Mouse (Mus musculus) midbrain, embryonic 12.5 days (tissue): Measurements from ENCODE around the gene Rdm1. TPM values are rescaled to one million over a fixed set of nuclear protein-coding genes. Genes with fewer than 3 reads are reported as not detected.
"Not testable (repeated sequence)": the region's sequence is repeated elsewhere in the genome, so short reads cannot be mapped to it uniquely, and the experiment has no call there.

ENCODE experiments used
- ATAC-seq: fragments of 200-750 bp; cut with Nextera tagmentation; 2 replicates; pipeline ENCODE4 v1.8.0; 2017; ENCODE audit warnings: low read depth, moderate TSS enrichment, moderate library complexity; ENCODE audit not compliant: low FRiP score
- H3K27ac ChIP-seq: fragments of 300-500 bp; sonication (generic); replicated peaks from 2 replicates; pipeline ENCODE4 v1.5.1; 2016; ENCODE audit warnings: mild to moderate bottlenecking
- H3K27me3 ChIP-seq: fragments of 300-500 bp; sonication (generic); 2 replicates; pipeline ENCODE4 v1.6.1; 2016; ENCODE audit warnings: mild to moderate bottlenecking
- H3K36me3 ChIP-seq: fragments of 300-500 bp; sonication (generic); 2 replicates; pipeline ENCODE4 v1.6.1; 2016
- H3K4me1 ChIP-seq: fragments of 300-500 bp; sonication (generic); 2 replicates; pipeline ENCODE4 v1.6.1; 2016
- H3K4me2 ChIP-seq: fragments of 300-500 bp; sonication (generic); replicated peaks from 2 replicates; pipeline ENCODE4 v1.6.1; 2016; ENCODE audit warnings: mild to moderate bottlenecking, moderate library complexity
- H3K4me3 ChIP-seq: fragments of 300-500 bp; sonication (generic); 2 replicates; pipeline ENCODE4 v1.5.1; 2016; ENCODE audit warnings: mild to moderate bottlenecking
- H3K9ac ChIP-seq: fragments of 300-500 bp; sonication (generic); replicated peaks from 2 replicates; pipeline ENCODE4 v1.6.1; 2016; ENCODE audit warnings: mild to moderate bottlenecking, moderate library complexity
- H3K9me3 ChIP-seq: fragments of 300-500 bp; sonication (generic); 2 replicates; pipeline ENCODE4 v1.6.1; 2016; ENCODE audit warnings: mild to moderate bottlenecking
- WGBS: fragments of 180-500 bp; shearing (Covaris S2); methylation state at CpG from one replicate; pipeline ENCODE4 v1.1.7; 2016; 5-methylcytosine and 5-hydroxymethylcytosine counted together
- polyA plus RNA-seq: library from polyadenylated mRNA; unstranded; fragments of >200 nt; fragmentation: Nextera tagmentation; extraction: Ambion mirVana; gene quantifications from 2 replicates; pipeline ENCODE4 v1.2.1, GENCODE M21; 2016

The Rdm1 gene
- polyA plus RNA-seq, 1 experiment from 2014 or later: 48.9 TPM

- no peak overlapping the region for H3K4me2 ChIP-seq
- no peaks in the 10 kb centered on the region for H3K9me3 ChIP-seq
- H3K4me3 ChIP-seq: no peak overlapping the region
- H3K4me1 ChIP-seq: no peaks in the 10 kb centered on the region
- H3K9ac ChIP-seq: no peak overlapping the region
- ATAC-seq: no peak
- no peak overlapping the region for H3K27ac ChIP-seq
- WGBS: 9% methylated on average over 3 of the region's 3 CpGs
- 0 out of 2 replicates have a peak, but pooled peaks cover 10% of the 10 kb centered on the region for H3K27me3 ChIP-seq
- no peaks in the 10 kb centered on the region for H3K36me3 ChIP-seq
Measured at GRCm38 (mm10) chr11:101602491-101602890, 24.5 kb upstream of the Rdm1 start.

- Histone ChIP-seq H3K36me3 (no peaks in the 10 kb centered on the region), H3K4me1 (no peaks in the 10 kb centered on the region), H3K27ac (peak overlapping the region; percentile 67), H3K4me3 (peak overlapping the region; percentile 40; the same call in 1 of the 2 replicates), H3K9me3 (no peaks in the 10 kb centered on the region), H3K27me3 (0 out of 2 replicates have a peak, but pooled peaks cover 10% of the 10 kb centered on the region), H3K4me2 (peak overlapping the region; percentile 52), H3K9ac (no peak overlapping the region)
- 1% methylated on average over 3 of the region's 3 CpGs for WGBS
- no peak for ATAC-seq
Measured at GRCm38 (mm10) chr11:101604116-101604515, 22.9 kb upstream of the Rdm1 start.

- not testable (repeated sequence) for H3K4me1 ChIP-seq, H3K36me3 ChIP-seq, H3K9me3 ChIP-seq
- H3K9ac ChIP-seq: peak overlapping the region; percentile 11; the same call in 1 of the 2 replicates
- peak overlapping the region; percentile 67 for H3K27ac ChIP-seq
- WGBS: 2% methylated on average over 30 of the region's 30 CpGs
- peak; percentile 78 for ATAC-seq
- H3K27me3 ChIP-seq: 0 out of 2 replicates have a peak, but pooled peaks cover 10% of the 10 kb centered on the region
- H3K4me3 ChIP-seq: peak overlapping the region; percentile 40
- peak overlapping the region; percentile 52 for H3K4me2 ChIP-seq
Measured at GRCm38 (mm10) chr11:101604531-101605453, 22.2 kb upstream of the Rdm1 start.

DNA sequence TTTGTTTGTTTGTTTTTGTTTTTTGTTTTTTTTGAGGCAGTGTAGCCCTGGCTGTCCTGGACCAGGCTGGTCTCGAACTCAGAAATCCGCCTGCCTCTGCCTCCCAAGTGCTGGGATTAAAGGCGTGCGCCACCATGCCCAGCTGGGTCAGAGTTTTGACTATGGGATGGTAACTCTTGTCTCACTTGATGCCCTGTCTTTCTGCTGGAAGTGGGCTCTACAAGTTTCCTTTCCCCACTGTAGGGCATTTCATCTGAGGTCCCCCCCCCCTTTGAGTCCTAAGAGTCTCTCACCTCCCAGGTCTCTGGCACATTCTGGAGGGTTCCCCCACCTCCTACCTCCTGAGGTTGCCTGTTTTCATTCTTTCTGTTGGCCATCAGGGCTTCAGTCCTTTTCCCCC is 19.9 kb upstream of the Rdm1 start:
- H3K9me3 ChIP-seq, H3K4me2 ChIP-seq, H3K4me1 ChIP-seq, ATAC-seq, H3K9ac ChIP-seq, H3K4me3 ChIP-seq, H3K27ac ChIP-seq, H3K36me3 ChIP-seq: not testable (repeated sequence)
- H3K27me3 ChIP-seq: 0 out of 2 replicates have a peak, but pooled peaks cover 10% of the 10 kb centered on the region
- 89% methylated on average over 4 of the region's 4 CpGs for WGBS

DNA sequence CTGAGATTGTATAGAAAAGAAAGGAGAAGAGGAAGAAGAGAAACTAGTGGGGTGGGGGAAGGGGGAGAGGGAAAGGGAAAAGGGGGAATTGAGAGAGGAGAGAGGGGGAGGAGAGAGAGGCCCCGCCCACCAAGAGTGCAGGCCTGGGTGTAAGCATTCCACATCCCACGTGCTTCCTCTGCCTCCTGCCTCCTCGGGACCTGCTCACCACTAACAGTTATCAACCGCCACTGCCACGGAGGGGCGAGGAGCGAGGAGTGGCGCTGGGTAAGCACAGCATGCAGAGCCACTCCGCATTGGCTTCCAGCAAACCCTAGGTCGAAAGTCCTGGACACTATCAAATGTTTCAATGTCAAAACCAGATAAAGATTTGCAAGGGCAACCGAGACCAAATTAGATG is 16.6 kb upstream of the Rdm1 start:
- H3K4me3 ChIP-seq: no peak overlapping the region
- no peaks in the 10 kb centered on the region for H3K9me3 ChIP-seq
- peaks cover 15% of the 10 kb centered on the region for H3K4me1 ChIP-seq
- no peak for ATAC-seq
- no peak overlapping the region for H3K27ac ChIP-seq
- no peak overlapping the region for H3K4me2 ChIP-seq
- 54% methylated on average over 11 of the region's 11 CpGs for WGBS
- H3K9ac ChIP-seq: no peak overlapping the region
- no peaks in the 10 kb centered on the region for H3K36me3 ChIP-seq
- 0 out of 2 replicates have a peak, but pooled peaks cover 2% of the 10 kb centered on the region for H3K27me3 ChIP-seq

DNA sequence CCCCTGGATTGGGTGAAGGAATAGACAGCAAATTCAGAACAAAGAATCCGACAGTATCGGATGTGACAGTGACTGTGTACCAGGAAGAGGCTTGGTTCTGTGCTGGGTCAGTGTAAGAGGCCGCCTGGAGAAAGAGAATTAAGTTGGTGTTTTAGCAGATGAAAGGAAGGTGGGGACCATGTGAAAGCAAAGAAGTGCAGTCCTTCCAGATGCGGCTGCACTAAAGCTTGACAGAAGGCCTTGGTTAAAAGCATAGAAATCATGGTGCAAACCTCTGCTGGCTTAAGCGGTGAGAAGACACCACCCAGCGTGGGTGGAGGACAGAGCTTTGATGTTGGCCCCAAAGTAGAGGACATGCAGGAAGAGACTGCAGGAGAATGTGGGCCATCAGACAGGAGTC is 13.4 kb upstream of the Rdm1 start:
- Histone ChIP-seq H3K27me3 (peaks cover 9% of the 10 kb centered on the region; the same call in 1 of the 2 replicates), H3K4me3 (no peak overlapping the region), H3K9ac (no peak overlapping the region), H3K4me2 (no peak overlapping the region), H3K36me3 (no peaks in the 10 kb centered on the region), H3K4me1 (peaks cover 35% of the 10 kb centered on the region), H3K27ac (peak overlapping the region; percentile 1; the same call in 1 of the 2 replicates), H3K9me3 (no peaks in the 10 kb centered on the region)
- WGBS: 78% methylated on average over 6 of the region's 6 CpGs
- no peak for ATAC-seq

- Histone ChIP-seq H3K9ac (no peak overlapping the region), H3K4me3 (no peak overlapping the region), H3K4me1 (peaks cover 37% of the 10 kb centered on the region), H3K27ac (0 out of 2 replicates have a peak overlapping the region, but pooled peaks have one; percentile 2), H3K27me3 (peaks cover 9% of the 10 kb centered on the region; the same call in 1 of the 2 replicates), H3K36me3 (no peaks in the 10 kb centered on the region), H3K4me2 (no peak overlapping the region), H3K9me3 (no peaks in the 10 kb centered on the region)
- no peak for ATAC-seq
- WGBS: 41% methylated on average over 4 of the region's 4 CpGs
Measured at GRCm38 (mm10) chr11:101614116-101614515, 12.9 kb upstream of the Rdm1 start.

DNA sequence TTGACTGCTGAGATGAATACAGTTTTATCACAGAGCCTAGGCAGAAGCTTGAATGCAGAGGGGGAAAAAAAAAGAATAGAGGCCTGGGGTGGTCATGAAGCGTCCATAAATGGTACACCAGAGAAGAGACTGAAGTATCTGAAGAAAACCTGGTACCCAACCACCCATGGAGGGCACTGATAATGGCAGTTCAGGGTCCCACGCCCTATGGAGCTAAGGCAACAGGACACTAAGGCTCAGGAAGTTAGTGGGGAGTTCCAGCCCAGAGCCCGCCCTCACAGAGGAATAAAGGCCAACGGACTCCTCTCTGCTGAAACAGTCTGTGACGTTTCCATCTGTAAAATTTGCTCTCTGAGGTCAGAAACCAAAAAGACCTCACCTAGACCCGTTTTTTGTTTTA is 11.6 kb upstream of the Rdm1 start:
- H3K27ac ChIP-seq: no peak overlapping the region
- no peaks in the 10 kb centered on the region for H3K36me3 ChIP-seq
- no peak overlapping the region for H3K4me2 ChIP-seq
- H3K4me1 ChIP-seq: peaks cover 37% of the 10 kb centered on the region
- 85% methylated on average over 6 of the region's 6 CpGs for WGBS
- peaks cover 9% of the 10 kb centered on the region; the same call in 1 of the 2 replicates for H3K27me3 ChIP-seq
- no peak overlapping the region for H3K9ac ChIP-seq
- H3K9me3 ChIP-seq: no peaks in the 10 kb centered on the region
- H3K4me3 ChIP-seq: no peak overlapping the region
- no peak for ATAC-seq

DNA sequence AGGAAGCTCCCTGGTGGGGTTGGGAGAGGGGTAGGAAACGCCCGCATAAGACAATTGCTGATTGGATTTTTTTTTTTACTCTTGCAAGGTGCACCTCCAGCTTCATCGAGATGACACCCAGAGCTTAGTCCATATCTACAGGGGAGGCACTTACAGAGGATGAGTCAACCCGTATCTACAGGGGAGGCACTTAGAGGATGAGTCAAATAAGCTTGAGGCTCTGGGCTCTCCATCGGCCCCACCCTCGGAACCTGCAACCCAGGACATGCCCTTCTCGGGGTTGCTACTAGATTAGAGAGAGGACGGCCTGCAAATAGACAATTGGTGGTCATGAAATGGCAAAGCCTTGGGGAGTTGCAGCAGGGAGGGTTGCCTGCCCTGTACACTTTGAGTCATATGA is 10.9 kb upstream of the Rdm1 start:
- no peak for ATAC-seq
- Histone ChIP-seq H3K27me3 (peaks cover 9% of the 10 kb centered on the region; the same call in 1 of the 2 replicates), H3K4me1 (peaks cover 37% of the 10 kb centered on the region), H3K4me2 (no peak overlapping the region), H3K4me3 (no peak overlapping the region), H3K9ac (no peak overlapping the region), H3K27ac (no peak overlapping the region), H3K9me3 (no peaks in the 10 kb centered on the region), H3K36me3 (no peaks in the 10 kb centered on the region)
- WGBS: 85% methylated on average over 8 of the region's 8 CpGs

DNA sequence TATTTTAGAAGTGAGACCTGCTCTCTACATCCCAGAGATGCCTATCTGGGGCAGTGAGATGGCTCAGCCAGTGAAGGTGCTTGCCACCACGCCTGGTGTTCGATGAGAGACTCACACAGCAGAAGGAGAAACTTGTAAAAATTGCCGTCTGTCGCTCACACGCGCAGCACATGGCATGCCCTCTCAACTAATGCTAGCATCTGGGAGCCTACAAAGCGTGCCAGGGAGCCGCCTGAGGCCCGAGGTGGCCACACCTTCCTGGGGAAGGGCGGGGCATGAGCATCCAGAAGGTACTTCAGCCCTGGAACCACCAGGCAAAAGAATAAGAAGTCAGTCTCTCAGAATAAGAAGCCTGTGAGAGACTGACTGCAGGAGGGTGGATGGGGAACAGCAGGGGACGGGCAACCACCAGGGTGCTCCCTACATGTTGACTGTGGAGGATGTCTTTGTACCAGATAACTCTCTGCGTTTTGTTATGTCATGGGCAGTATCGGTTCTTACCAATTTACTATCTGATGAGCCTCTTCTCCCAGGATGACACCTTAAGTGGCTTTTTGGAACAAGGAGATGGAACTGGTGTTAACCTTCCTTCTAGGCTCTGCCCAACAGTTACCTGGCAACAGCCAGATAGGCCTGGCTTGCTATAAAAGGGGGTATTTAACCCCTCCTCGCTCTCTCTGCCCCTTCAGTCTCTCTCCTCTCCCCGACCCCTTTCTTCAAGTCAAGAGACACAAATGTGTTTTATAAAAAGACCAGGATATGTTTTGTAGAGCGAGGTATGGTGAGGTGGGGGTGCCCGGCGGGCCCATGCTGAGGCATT is 9.8 kb upstream of the Rdm1 start:
- H3K27ac ChIP-seq: peak overlapping the region; percentile 54
- H3K4me2 ChIP-seq: peak overlapping the region; percentile 46
- no peak for ATAC-seq
- H3K9ac ChIP-seq: no peak overlapping the region; the same call in 1 of the 2 replicates
- 20% methylated on average over 18 of the region's 18 CpGs for WGBS
- peaks cover 37% of the 10 kb centered on the region for H3K4me1 ChIP-seq
- peak overlapping the region; percentile 15 for H3K4me3 ChIP-seq
- H3K9me3 ChIP-seq: no peaks in the 10 kb centered on the region
- peaks cover 9% of the 10 kb centered on the region; the same call in 1 of the 2 replicates for H3K27me3 ChIP-seq
- no peaks in the 10 kb centered on the region for H3K36me3 ChIP-seq

- peaks cover 37% of the 10 kb centered on the region for H3K4me1 ChIP-seq
- no peaks in the 10 kb centered on the region for H3K36me3 ChIP-seq
- peak; percentile 73; the same call in 1 of the 2 replicates for ATAC-seq
- no peaks in the 10 kb centered on the region for H3K9me3 ChIP-seq
- H3K27me3 ChIP-seq: peaks cover 9% of the 10 kb centered on the region; the same call in 1 of the 2 replicates
- H3K9ac ChIP-seq: no peak overlapping the region
- H3K4me3 ChIP-seq: peak overlapping the region; percentile 15
- 5% methylated on average over 6 of the region's 8 CpGs for WGBS
- H3K4me2 ChIP-seq: peak overlapping the region; percentile 46
- peak overlapping the region; percentile 54; the same call in 1 of the 2 replicates for H3K27ac ChIP-seq
Measured at GRCm38 (mm10) chr11:101617849-101618248, 9.1 kb upstream of the Rdm1 start.
